Mouse (Mus musculus): ENCODE results near the gene Adcy10.

The Adcy10 gene

DNA sequence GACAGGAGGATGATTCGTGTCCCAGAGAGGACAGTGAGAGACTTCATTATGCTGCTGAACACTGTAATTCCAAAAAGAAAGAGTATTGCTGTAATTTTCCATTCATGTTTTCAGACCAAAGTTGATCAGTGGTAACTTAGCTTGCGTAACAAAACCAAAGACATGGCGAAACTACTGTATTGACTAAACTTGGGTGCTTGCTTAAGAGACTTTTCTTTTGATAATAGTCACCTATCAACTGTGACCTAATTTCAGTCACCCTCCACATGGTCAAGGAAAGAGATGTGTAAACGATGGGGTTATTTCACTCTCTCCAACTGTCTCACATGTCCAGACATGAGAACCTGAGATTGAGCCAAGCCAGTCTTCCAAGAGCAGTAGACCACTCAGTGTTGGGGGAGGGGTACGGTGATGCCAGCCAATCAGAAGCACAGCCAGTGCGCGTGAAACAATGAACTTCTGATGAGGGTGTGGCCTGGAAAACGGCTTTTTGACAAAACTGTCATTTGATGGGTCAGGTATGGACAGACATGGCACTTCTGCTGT lies at the start of gene Adcy10:
Gene Adcy10, plus strand, starts transcription at position 496 of the 546 bp plus-strand sequence.
- DNase-seq (ENCODE audit: low read depth): no peak

DNA sequence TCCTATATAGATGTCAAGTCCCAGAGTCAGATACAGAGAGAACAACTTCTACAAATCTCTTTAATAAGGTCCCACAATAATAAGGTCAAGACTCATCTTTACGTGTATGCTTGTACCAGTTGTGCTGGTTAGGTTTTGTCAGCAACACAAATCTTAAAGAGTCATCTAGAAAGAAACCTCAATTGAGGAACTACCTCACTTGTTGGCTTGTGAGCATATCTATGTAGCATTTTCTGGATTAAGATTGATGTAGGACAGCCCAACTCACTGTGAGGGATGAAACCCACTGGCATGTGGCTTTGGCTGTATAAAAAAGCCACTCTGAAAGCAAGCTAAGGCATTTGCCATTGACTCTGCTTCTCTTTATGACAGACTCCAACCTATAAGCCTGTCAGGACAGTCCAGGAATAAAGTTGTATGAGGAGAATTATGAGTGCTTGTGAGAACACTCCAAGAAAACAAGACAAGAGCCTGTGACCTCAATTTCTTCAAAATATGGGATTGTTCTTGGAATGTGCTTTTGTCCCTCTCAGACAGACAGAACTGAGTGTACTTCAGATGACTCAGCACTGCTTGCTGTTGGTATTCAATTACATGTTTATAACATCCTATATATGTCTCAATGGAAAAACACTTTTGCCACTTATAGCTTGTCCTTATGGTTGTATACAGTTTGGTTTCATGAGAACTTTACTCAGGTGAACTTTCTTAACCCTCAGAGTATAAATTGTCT lies 46.5 kb upstream of the Adcy10 start:
- no peak for DNase-seq (ENCODE audit: low read depth)

DNA sequence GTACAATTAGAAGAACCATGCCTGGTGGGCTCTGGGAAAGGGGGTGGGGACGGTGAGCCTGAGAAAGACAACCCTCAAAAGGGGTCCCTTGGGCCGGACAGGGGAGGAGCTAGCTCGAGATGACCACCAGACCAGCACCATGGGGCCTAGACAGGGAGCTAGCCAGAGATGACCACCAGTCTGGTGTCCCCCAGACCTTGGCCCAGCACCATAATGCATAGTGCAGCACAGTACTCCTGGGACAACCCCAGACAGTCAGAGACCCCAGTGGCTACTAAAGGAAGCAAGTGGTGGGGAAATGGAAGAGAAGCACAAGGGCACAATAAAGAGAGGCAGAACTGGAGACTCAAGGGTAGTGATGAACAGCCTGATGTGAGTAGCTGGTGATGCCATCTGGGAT lies 44.2 kb upstream of the Adcy10 start:
- DNase-seq (ENCODE audit: low read depth): no peak

DNA sequence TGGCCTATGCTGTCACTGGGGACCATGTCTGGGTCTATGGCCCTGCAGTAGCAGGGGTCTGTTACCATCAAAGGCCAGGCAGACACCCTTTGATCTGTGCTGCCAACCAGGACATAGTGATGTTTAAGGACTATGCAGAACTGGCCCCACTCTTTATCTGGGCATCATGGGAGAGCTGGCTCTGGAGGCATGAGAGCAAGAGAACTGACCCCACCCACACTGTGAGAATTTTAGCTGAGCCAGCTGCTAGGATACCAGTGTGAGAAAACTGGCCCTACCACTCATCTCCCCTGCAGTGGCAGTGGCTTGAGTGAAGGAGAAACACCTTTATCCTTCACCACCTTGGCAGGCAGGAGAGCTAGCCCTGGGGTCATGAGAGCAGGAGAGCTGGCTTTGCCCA lies 43.8 kb upstream of the Adcy10 start:
- DNase-seq (ENCODE audit: low read depth): no peak

DNA sequence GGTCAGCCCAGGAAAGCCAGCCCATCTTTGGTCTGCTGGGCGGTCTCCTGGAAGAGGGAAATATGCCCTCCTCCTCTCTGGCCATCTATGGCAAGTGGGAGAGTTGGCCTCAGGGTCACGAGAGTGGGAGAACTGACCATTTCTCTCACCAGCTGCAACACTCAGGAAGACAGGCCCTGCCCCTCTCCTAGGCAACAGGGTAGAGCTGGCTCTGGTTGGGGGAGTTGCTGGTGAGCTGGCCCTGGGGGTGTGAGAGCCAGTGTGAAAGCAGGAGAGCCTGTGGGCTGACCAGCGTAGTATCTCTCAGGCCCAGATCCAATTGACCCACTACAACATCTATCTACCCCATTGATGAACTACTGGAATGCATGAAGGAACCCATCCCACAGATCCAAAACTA lies 43.3 kb upstream of the Adcy10 start:
- DNase-seq (ENCODE audit: low read depth): no peak

DNA sequence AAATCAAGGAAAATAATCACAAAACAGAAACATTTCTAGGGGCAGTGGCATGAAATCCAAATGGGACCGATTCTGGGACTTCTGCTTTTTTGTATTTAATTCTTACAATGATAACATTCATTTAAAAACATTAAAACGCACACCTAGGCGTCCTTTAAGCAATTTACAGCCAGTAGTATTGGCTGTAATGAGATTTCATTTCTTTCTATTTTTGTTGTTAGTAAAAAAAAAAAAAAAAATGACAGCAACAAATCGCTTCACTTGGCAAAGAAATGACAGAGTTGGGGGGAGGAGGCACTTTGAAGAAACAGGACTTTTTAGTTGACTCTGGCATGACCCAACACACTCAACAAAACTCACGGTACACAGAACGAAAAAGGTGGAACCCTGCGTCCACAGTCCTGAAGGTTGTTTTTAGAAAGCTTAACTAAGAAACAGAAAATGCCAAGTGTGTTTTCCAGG lies 25.9 kb upstream of the Adcy10 start:
- DNase-seq (ENCODE audit: low read depth): no peak

DNA sequence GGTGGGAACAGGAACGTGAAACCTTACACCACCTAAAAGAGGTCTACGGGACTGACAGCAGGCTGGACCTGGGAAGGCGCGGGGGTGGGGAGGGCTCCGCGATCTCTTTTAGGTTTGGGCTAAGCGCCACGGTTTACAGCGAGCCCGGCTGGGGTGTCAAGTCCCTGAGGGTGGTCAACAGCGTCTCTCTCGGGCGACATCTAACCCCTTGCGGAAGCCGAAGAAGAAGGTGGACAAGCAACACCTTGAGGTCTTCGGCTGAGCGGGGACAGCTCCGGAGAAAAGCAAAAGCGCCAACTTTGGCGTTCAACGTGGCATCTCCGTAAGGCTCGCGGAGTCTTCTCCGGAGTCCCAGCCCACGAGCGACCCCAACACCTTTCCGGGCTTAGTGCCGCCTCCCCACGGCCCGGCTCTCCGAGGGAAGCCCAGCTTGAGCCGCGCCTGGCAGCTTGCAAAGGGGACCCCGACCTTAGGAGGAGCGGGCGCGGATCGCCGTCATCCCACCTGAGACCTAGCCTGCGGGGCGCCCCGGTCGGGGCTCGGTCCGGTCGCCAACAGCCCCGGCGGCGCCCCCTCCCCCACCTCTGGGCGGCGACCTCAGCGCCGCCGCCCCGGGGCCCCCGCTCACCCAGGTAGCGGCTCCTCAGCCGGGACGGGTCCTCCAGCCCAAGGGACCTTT lies 25.3 kb upstream of the Adcy10 start:
- DNase-seq (ENCODE audit: low read depth): peak; percentile 62

DNA sequence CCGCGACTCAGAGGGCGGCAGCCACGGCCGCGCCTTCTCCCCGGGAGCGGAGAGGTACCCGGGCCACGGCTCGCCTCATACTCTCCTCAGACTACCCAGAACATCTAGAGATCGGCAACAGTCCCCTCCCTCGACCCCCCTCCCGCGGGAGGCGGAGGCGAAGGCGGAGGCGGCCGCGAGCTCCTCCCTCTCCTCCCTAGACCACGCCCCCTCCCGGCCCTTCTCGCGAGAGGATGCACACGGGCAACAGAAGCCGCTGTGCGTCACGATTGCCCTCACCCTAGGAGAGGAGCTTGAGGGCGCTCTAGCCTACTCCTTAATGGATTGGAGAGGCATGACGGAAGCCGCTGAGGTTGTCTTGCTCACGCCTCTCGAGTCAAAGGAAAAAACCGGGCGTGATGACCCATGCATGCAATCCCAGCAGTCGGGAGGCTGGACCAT lies 24.6 kb upstream of the Adcy10 start, which contains the start of the genes Dcaf6 and Mpc2:
Gene Dcaf6, minus strand, starts transcription at position 116 of the 441 bp plus-strand sequence.
Gene Mpc2, plus strand, starts transcription at position 278 of the 441 bp plus-strand sequence.
- peak; percentile 99 for DNase-seq (ENCODE audit: low read depth)

DNA sequence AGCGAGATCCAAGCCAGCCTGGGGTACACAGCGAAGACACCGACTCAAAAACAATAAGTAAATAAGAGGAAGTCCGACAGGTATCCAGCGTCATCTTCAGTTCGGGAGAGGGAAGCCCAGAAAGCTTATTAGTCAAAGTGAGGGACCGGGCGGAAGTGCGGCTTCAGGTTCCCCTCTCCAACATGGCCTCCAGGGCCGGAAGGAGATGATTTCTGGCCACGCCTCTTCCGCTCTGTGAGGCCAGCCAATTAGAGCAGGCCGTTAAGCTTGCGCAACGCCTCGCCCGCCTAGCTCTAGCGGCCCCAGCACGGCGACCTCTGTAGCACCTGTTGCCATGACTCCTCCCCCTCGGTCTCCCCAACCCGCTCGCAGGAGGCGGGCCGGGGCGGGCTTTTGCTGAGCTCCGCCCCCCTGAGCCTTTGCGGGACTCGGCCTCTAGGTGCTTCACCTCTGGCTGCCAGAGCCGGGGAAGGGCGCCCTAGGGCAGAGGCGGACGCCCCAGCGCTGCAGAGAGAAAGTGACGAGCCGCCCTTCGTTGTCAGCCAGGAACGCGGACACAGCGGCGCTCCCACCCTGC lies 24.1 kb upstream of the Adcy10 start:
- DNase-seq (ENCODE audit: low read depth): peak; percentile 100

DNA sequence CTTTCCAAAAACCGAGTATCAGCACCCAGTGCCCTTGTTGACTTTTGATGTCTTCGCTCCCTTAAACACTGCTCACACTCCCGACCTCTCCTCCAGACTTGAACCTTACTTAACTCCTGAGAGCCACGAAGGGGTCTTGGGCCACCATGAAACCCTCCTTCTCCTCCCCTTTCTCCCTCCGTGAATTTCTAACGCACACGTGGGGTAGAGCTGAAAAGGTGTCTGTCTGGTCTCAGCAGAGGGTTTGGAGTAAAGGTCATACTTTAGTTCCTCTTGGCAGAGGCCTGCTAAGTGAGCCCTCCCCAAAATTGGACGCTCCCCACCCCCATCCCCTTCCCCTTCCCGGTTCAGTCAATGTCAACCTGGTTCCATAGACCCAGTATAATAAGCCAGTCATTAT lies 23.3 kb upstream of the Adcy10 start:
- DNase-seq (ENCODE audit: low read depth): no peak

DNA sequence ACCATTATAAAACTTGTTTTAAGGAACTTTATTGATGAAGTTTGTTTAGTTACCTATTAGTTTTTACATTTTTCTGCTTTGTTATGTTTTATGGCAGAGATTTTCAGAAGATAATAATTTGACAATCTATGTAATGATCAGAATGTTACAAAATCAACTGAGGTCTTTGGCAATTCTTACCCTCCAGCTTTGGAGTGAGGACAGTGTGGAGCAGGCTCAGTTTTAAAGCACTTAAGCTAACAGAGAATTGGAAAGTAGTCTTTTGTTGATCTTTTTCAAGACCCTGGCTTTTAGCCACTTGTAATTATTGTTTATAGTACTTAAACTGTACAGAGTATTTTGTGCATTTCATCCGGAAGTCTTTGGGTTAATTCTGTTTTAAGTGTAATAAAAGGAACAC lies 22.1 kb upstream of the Adcy10 start:
- DNase-seq (ENCODE audit: low read depth): peak; percentile 4

DNA sequence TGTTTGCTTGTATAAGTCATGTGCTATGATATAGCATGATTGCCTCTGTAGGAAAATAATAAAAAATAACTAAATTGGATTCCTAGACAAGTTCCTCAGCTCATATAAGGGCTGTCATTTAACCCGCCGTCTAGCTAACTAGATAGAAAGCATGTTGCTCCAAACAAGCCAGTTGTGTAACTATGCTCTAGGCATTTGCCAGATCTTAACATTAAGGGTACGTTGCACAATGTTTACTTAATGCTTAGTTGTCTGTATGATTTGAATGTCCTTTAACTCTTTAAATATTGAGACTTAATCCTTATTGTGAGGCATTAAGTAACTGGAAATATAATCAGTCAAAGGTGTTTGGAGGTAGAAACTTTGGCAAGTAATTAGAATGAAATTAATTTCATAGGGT lies 20.4 kb upstream of the Adcy10 start:
- DNase-seq (ENCODE audit: low read depth): no peak

DNA sequence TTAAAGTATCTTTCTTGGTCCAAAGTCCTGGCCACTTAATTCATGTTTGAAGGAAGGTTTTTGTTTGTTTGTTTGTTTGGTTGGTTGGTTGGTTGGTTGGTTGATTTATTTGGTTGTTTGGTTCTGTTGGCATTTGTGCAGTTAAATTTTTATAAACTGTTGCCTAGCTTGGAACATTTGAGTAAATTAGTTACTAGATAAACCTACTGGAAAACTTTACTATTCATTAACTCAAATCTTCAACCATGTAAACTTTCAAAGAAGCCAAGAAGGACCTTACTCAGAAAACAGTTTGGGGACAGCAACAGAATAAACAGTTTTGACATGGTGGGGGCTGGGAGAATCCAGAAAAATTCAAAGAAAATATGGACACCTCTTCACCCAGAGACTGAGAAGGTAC lies 16.0 kb upstream of the Adcy10 start:
- no peak for DNase-seq (ENCODE audit: low read depth)

DNA sequence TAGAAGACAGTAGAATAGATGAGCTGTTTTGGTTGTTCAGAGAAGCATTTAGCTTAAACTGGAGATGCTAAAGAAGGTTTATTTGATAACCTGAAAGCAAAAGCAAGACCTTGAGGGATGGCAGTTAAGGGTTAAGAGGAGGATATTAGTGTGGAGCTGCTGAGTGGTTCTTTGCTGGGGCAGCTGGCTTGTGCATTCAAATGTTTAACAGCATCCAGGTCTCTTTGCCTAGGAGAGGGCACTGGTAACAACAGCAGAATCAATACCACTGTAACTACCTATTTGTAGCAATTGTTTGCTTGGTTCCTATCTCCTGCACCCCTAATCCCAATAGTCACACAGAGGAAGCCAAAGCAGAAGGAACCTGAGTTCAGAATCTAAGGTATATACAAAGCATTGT lies 15.3 kb upstream of the Adcy10 start:
- DNase-seq (ENCODE audit: low read depth): no peak

DNA sequence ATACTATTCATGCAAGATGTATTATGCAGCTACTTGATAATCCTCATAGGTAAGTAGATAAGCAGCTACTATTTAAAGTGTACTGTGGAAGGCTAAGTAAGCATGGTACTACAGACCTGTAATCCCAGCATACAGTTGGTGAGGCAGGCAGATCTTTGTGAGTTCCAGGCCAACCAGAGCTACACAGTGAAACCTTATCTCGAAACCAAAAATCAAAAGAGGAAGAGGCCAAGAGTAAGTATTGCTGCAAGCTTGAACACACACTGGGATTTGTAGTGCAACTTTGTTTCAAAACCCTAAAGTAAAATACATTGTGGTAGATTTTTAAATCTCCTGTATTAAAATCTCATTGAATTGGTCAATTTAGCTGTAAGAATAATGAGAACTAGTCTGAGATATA lies 13.5 kb upstream of the Adcy10 start:
- DNase-seq (ENCODE audit: low read depth): no peak

DNA sequence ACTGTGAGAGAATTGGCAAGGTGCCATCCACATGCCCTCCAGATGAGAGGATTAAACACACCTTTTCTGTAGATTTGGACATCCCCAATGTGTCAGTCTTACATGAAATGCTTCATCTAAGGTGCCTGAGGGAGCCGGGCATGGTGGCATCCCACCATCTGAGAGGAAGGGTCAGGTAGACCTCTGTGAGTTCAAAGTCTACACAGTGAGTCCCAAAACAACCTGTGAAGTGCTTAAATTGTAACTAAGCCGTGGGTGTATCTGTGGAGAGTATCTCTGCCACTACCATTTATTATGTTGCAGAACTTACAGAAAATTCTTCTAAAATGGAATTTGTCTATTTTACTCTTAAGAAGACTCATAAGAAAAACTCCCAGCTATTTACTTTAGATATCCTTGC lies 1.1 kb downstream of the Adcy10 start:
- no peak for DNase-seq (ENCODE audit: low read depth)

DNA sequence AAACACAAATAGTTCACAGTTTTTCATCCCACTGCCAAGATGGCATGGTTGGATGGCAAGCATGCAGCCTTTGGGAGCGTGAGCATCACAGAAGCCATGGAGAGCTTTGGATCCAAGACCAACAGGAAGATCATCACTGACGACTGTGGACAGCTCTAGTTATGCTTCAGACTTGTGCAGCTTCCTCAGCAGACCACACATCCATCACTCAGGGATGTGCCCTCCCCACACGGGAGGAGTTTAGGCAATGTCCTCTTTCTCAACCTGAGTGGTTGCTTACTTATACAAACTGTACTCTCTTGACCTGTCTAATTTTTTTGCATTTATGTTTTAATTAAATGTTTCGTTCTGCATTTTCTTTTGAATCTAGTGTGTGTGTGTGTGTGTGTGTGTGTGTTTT lies 4.2 kb downstream of the Adcy10 start:
- DNase-seq (ENCODE audit: low read depth): no peak

DNA sequence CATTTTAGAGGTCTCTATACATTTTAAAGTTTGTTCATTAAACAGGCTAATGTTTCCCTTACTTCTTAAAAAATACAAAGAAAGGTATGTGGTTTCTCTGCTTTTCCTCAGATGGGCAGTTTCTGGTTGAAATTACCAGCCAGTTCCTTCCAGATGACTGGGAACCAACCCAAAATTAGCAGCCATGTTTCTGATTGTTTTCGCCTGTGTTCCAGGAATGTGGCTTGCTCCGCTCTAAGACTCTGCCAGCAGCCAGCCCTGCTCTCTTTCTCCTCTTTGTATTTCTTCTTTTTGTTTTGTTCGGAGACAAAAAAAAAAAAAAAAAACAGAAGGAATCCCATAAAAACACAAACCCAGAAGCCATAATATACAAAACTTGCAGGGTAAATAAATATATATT lies 13.9 kb downstream of the Adcy10 start:
- no peak for DNase-seq (ENCODE audit: low read depth)

DNA sequence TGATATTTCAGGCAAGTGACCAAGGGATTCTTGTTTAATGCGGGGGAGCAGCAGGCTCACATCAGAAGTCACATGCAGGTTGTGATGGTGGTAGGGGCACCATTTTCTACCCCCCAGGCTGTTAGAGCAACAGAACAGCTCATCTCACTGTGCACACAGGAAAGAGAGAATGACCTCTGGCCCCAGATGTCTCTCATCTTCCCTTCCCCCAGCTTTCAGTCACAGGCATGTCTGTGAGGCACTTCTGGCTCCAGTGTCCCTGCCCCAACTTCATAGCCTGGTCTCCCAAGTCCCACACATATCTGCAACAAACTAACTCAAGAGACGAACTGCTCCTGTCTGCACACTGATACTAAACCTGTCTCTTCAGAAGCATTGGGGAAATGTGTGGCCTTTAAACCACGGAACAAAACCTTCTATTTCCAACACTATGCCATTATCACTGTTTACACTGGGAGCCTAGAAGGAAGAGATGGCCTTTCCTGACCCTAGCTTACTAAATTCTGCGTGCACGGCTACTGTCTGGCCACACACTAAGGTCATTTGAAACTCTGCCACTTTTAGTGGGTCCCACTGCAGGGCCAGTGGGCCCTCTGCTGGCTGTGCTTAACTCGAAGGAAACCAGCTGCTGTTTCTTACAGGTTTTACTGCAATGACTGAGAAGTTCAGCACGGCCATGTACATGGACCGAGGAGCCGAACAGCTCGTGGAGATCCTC lies 18.5 kb downstream of the Adcy10 start:
- peak; percentile 9 for DNase-seq (ENCODE audit: low read depth)

DNA sequence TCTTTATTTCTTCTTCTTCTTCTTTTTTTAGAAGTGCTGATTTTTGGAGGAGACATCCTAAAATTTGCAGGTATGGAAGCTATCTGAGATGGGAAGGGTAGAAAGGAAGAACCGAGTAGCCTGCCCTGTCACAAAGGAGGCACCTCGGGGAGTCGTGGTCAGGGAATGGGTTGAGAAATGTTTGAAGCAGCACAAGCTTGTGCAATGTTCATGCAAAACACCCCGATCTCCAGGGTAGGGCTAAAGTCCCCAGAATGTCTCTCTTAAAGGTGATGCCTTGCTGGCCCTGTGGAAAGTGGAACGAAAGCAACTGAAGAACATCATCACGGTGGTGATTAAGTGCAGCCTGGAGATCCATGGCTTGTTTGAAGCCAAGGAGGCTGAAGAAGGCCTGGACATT lies 21.3 kb downstream of the Adcy10 start:
- no peak for DNase-seq (ENCODE audit: low read depth)

DNA sequence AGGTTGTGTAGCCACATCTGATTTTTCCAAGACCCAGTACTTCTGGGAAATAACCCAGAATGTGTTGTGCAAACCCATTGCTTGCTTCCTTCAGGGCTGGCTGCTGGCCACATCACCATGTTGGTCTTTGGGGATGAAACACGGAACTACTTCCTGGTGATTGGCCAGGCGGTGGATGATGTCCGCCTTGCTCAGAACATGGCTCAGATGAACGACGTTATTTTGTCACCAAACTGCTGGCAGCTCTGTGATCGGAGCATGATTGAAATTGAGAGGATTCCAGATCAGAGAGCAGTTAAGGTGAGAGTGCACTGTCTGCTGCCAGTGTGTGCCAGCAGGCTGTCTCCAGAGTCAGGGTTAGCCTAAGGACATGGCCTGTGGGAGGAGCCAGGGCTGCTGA lies 25.2 kb downstream of the Adcy10 start:
- DNase-seq (ENCODE audit: low read depth): no peak

DNA sequence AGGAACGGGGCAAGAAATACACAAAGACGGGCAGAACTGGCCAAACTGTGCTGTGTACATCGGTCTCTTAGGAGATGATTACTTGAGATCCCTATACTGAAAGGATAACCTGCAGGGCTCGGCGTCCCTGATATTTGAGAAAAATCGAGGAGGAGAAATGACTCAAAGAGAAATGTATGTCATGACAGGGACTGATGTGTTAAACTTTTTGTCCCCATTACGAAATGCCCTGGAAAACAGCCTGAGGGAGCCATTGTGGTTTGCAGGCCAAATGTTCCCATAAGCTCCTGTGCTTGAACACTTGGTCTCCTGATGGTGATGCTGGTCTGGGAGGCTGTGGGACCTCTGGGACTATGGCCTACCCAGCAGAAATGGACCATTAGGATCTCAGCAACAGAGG lies 35.7 kb downstream of the Adcy10 start:
- DNase-seq (ENCODE audit: low read depth): no peak

All from induced T-regulatory cell, adult 2 months (primary cell).